In the genomic region with DNA sequence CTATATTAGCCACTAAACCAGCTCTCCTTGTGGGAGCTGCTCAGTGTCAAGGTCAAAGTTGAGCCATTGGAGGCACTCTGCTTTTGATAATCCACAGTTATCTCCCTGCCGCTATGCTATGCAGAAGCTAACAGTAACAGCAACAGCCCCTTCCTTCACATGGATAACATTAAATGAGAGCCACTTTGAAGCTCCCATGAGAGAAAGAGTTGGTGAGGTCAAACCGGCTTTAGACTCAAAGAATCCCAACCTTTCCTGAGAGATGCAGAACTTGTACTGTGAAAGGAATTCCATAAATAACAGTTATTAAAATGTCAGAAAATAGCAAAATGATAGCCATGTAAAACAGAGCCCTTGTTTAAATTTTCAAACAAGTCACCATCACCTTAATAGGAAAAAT, we compare ENCODE assay signal across 13 mouse cellular contexts.
"Had no signal": no experiment of that assay in that cellular context is flagged by ENCODE, and none has a peak within 500 bp of the region (broad histone marks: within the 10 kb centered on the region; RNA-seq: fewer than 3 reads in every experiment).

No protein-coding gene starts in this region.

- DNase-seq: lung, embryonic 14.5 days; lung, postnatal 10 days; lung, postnatal 4 days; right cerebral cortex, postnatal 14 days; thymus, postnatal 36 days had no signal

- H3K9me3 ChIP-seq: kidney, embryonic 15.5 days; limb, embryonic 15.5 days; liver, embryonic 12.5 days; midbrain, embryonic 15.5 days; neural tube, embryonic 12.5 days had no signal

- H3K27ac ChIP-seq: kidney, embryonic 15.5 days; left cerebral cortex, adult 2 months; limb, embryonic 15.5 days; liver, embryonic 12.5 days; midbrain, embryonic 15.5 days; neural tube, embryonic 12.5 days had no signal

- H3K4me3 ChIP-seq: kidney, embryonic 15.5 days; left cerebral cortex, adult 2 months; limb, embryonic 15.5 days; liver, embryonic 12.5 days; midbrain, embryonic 15.5 days; neural tube, embryonic 12.5 days had no signal

- H3K27me3 ChIP-seq: kidney, embryonic 15.5 days; limb, embryonic 15.5 days; liver, embryonic 12.5 days; midbrain, embryonic 15.5 days; neural tube, embryonic 12.5 days had no signal

- H3K9ac ChIP-seq: kidney, embryonic 15.5 days; limb, embryonic 15.5 days; liver, embryonic 12.5 days; lung, embryonic 14.5 days; midbrain, embryonic 15.5 days; neural tube, embryonic 12.5 days had no signal

- H3K4me1 ChIP-seq: liver, embryonic 12.5 days; midbrain, embryonic 15.5 days; neural tube, embryonic 12.5 days had no signal

- H3K4me2 ChIP-seq: kidney, embryonic 15.5 days; limb, embryonic 15.5 days; liver, embryonic 12.5 days; lung, embryonic 14.5 days; midbrain, embryonic 11.5 days; midbrain, embryonic 15.5 days; neural tube, embryonic 12.5 days had no signal

- ATAC-seq: intestine, embryonic 16.5 days; liver, embryonic 12.5 days; midbrain, embryonic 15.5 days had no signal

- H3K36me3 ChIP-seq: kidney, embryonic 15.5 days; limb, embryonic 15.5 days; liver, embryonic 12.5 days; midbrain, embryonic 15.5 days; neural tube, embryonic 12.5 days had no signal
